Mouse (Mus musculus): ENCODE data around the gene Epor. TPM values are rescaled to one million over a fixed set of nuclear protein-coding genes. Genes with fewer than 3 reads are reported as not detected.
A peak's percentile ranks its signal among the peaks of the same experiment; 100 is the strongest.

Epor gene
- polyA plus RNA-seq, 1 experiment from 2014 or later, result 1.0 TPM

DNA sequence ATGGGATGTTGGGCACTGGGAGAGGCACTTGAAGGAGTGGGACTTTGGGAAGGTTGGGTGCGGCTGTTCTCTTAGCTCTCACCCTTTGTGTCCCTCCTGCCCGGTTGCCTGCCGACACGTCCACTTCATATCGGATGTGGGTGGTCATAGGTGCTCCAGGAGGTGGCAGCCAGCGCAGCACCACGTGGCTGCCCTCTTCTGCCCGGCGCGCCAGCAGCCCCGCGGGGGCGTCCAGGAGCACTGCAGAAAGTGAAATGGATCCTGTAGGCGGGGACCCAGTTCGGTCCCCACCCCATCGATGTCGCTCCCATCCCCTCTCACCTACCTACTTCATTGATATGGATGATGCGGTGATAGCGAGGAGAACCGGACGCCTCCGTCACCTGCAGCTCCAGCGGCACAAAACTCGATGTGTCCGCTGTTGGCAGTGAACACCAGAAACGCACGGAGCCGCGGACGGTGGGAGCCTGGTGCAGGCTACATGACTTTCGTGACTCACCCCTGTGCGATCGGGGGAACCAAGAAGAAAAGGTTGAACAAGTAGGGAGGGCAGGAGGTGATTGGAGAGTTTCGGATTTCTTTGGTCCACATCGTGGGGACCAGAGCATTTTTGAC is 1.8 kb downstream of the Epor start:
- no peaks in the 10 kb centered on the region for H3K36me3 ChIP-seq
- peak overlapping the region; percentile 40 for H3K4me3 ChIP-seq (replicated peaks)
- 1% methylated on average over 35 of the region's 35 CpGs for WGBS
- ATAC-seq (ENCODE audit: low FRiP score), result no peak
- H3K27ac ChIP-seq (replicated peaks), result no peak overlapping the region
- H3K4me1 ChIP-seq, result peaks cover 27% of the 10 kb centered on the region
- peak overlapping the region; percentile 78 for H3K4me2 ChIP-seq
- peaks cover 52% of the 10 kb centered on the region for H3K27me3 ChIP-seq (replicated peaks)
- no peaks in the 10 kb centered on the region for H3K9me3 ChIP-seq (replicated peaks)
- 0 out of 2 replicates have a peak overlapping the region, but pooled peaks have one; percentile 10 for H3K9ac ChIP-seq (replicated peaks)

DNA sequence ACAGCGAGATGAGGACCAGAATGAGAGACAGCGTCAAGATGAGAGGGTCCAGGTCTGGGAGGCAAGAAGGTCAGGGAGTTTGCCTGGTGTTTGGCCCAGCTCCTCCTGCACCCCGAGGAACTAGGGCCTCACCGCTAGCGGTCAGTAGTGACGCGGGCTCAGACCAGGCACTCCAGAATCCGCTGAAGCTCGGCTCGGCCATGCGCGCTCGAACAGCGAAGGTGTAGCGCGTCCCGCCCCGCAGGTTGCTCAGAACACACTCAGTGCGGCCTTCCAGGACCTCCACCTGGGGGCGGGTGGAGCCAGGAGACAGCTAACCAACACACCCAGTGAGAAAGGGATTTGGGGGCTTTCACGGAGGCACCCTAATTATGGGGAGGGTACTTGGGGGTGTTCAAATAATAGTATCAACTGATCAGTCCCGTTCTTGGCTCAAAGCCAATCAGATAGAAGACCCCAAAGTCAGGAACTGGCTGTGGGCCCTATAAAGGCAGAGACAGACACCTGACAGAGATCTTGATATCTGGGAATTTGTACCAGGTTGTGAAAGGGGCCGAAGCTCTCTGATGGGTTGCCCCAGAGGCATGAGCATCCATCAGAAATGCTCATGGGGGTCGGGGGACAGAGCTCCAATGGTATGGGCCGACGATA is 2.6 kb downstream of the Epor start:
- peaks cover 52% of the 10 kb centered on the region for H3K27me3 ChIP-seq (replicated peaks)
- peak overlapping the region; percentile 9; the same call in 1 of the 2 replicates for H3K4me3 ChIP-seq (replicated peaks)
- H3K9ac ChIP-seq (replicated peaks), result no peak overlapping the region
- no peaks in the 10 kb centered on the region for H3K36me3 ChIP-seq
- 9% methylated on average over 26 of the region's 26 CpGs for WGBS
- no peak for ATAC-seq (ENCODE audit: low FRiP score)
- H3K4me1 ChIP-seq, result peaks cover 30% of the 10 kb centered on the region
- H3K4me2 ChIP-seq, result peak overlapping the region; percentile 20; the same call in 1 of the 2 replicates
- no peak overlapping the region for H3K27ac ChIP-seq (replicated peaks)
- no peaks in the 10 kb centered on the region for H3K9me3 ChIP-seq (replicated peaks)

DNA sequence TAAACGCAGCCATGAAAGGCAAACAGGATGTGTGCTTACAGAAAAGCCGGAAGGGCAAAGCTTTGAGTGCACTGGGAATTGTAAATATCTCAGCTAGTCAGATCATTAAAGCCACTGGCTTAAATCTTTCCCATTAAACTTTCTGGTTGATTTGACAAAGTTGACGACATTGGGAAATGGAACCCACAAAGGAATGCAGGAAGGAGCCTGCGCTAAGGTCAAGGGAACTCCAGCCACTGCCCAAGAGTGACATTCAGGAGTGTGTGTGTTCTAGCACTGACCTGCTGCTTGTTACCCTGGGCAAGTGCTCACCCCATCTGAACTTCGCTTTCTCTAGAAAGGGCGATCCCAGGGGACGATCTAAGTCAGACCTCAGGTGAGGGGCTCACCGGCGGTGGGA is 3.2 kb downstream of the Epor start:
- Histone ChIP-seq H3K27ac (replicated peaks) (no peak overlapping the region), H3K36me3 (no peaks in the 10 kb centered on the region), H3K4me1 (peaks cover 30% of the 10 kb centered on the region), H3K4me2 (no peak overlapping the region), H3K27me3 (replicated peaks) (peaks cover 52% of the 10 kb centered on the region), H3K9ac (replicated peaks) (no peak overlapping the region), H3K4me3 (replicated peaks) (no peak overlapping the region), H3K9me3 (replicated peaks) (no peaks in the 10 kb centered on the region)
- ATAC-seq (ENCODE audit: low FRiP score), result no peak
- 58% methylated on average over 9 of the region's 9 CpGs for WGBS

DNA sequence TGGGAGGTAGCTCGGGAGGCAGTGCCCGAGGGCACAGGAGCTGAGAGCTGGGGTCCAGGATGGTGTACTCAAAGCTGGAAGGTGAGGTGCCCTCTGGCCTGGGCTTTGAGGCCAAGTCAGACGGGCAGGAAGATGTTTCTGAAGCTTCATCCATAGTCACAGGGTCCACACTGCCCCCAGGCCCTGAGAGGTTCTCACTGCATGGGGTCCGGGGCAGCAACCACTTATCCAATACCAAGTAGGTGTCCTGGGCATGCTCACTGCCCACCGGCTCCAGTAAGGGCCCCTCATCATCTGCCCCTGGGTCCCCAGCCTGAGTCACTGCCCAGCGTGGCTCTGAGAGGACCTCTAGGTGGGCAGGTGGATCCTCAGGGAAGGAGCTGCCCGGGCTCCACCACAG is 4.1 kb downstream of the Epor start:
- Histone ChIP-seq H3K27ac (replicated peaks) (no peak overlapping the region), H3K9me3 (replicated peaks) (no peaks in the 10 kb centered on the region), H3K4me3 (replicated peaks) (no peak overlapping the region), H3K27me3 (replicated peaks) (peaks cover 52% of the 10 kb centered on the region), H3K9ac (replicated peaks) (no peak overlapping the region), H3K36me3 (no peaks in the 10 kb centered on the region), H3K4me2 (no peak overlapping the region), H3K4me1 (peaks cover 33% of the 10 kb centered on the region)
- WGBS, result 89% methylated on average over 7 of the region's 7 CpGs
- no peak for ATAC-seq (ENCODE audit: low FRiP score)

DNA sequence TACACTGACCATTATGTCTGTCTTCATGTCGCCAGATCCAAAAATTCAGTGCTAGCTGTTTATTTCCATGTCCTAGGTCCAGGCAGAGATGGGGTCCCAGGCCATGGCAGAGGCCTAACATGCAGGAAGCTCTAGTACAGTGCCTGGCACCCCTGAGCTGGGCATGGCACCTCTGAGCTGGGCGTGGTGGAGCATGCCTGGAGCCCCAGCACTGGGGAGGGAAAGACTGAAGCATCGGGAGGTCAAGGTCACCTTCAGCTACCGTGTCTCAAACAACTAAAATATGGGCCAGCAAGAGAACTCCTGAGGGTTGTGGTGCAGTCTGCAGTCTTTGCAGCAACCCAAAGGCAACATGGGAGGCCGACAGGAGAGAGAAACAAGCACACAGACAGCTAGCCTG is 4.9 kb downstream of the Epor start:
- no peak overlapping the region for H3K27ac ChIP-seq (replicated peaks)
- H3K9me3 ChIP-seq (replicated peaks), result no peaks in the 10 kb centered on the region
- ATAC-seq (ENCODE audit: low FRiP score), result no peak
- H3K27me3 ChIP-seq (replicated peaks), result peaks cover 45% of the 10 kb centered on the region
- H3K4me3 ChIP-seq (replicated peaks), result no peak overlapping the region
- H3K9ac ChIP-seq (replicated peaks), result no peak overlapping the region
- WGBS, result 87% methylated on average over 5 of the region's 5 CpGs
- H3K4me1 ChIP-seq, result peaks cover 33% of the 10 kb centered on the region
- no peaks in the 10 kb centered on the region for H3K36me3 ChIP-seq
- H3K4me2 ChIP-seq, result no peak overlapping the region

DNA sequence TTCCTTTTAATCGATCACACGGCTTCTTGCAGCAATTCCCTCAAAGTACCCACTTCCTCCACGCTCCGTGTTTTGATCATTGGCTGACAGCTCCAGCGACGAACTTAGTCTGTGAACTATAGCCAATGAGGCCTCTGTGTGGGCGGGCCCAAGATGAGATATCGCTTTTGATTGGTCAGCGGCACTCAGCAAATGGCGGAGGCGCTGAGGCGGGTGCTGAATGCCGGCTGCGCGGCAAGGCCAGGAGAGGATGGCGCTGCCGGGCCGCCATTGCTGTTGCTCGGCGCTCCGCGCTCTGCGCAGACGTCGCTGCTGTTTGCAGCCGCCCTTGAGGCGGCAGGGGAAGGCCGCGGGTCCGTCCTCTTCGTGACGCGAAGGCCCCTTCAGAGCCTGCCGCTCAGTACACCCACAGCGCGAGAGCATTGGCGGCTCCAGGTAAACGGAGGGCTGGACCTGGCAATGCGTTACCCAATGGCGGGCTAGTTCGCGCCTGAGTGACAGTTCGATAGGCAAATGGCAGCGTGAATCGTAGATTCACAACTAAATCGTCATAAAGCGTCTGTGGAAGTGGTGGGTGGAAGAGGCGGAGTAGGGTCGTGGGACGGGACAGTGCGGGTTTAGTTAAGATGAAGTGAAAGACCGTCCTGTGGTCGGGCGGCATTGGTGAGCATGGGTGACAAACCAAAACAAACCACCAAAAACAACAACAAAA is 7.6 kb downstream of the Epor start, which contains the start of gene Swsap1:
Gene Swsap1, plus strand, starts transcription at position 186 of the 712 bp plus-strand sequence.
- Histone ChIP-seq H3K27ac (replicated peaks) (peak within 1 kb of the TSS; percentile 98), H3K36me3 (no peaks in the 10 kb centered on the region), H3K4me2 (peak within 1 kb of the TSS; percentile 68), H3K9me3 (replicated peaks) (no peaks in the 10 kb centered on the region), H3K9ac (replicated peaks) (peak within 1 kb of the TSS; percentile 89), H3K4me1 (peaks cover 13% of the 10 kb centered on the region), H3K27me3 (replicated peaks) (peaks cover 19% of the 10 kb centered on the region), H3K4me3 (replicated peaks) (peak within 1 kb of the TSS; percentile 76)
- ATAC-seq (ENCODE audit: low FRiP score), result peak; percentile 98
- WGBS, result under 1% methylated on average over 54 of the region's 54 CpGs

DNA sequence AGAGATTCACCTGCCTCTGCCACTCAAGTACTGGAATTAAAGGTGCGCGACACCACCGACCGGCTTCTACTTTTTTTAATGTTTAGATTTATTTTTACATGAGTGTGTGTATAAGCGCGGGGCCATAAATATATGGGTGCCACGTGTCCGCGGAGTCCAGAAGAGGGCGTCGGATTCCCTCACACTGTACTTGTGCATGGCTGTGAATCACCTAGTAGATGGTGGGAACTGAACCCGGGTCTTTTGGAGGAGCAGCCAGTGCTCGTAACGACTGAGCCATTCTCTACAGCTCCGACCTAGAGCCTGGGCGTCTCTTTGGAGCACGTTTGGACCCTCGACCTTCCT is 8.1 kb downstream of the Epor start:
- Histone ChIP-seq H3K4me1 (peaks cover 9% of the 10 kb centered on the region), H3K27ac (replicated peaks) (peak overlapping the region; percentile 98), H3K36me3 (no peaks in the 10 kb centered on the region), H3K9me3 (replicated peaks) (no peaks in the 10 kb centered on the region), H3K9ac (replicated peaks) (peak overlapping the region; percentile 89), H3K4me2 (peak overlapping the region; percentile 68), H3K4me3 (replicated peaks) (peak overlapping the region; percentile 76), H3K27me3 (replicated peaks) (peaks cover 14% of the 10 kb centered on the region)
- ATAC-seq (ENCODE audit: low FRiP score), result peak; percentile 68
- 2% methylated on average over 18 of the region's 18 CpGs for WGBS

DNA sequence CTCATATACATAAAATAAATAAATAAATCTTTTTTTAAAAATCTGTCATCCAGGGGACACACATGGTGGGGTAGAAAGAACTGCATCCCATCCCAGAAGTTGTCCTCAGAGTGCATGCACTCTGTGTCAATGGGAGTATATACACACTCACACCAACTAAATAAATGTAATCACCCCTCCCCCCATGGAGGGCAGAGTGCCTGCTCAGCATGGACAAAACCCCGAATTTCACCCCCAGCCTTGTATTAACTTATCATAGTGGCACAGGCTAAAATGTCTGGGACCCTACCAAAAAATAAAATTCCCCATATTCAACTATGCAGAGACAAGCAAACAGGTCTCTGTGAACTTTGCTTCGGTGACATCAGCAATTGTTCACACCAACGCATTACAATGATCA is 8.7 kb downstream of the Epor start:
- Histone ChIP-seq H3K4me3 (replicated peaks) (no peak overlapping the region; the same call in 1 of the 2 replicates), H3K36me3 (no peaks in the 10 kb centered on the region), H3K4me2 (peak overlapping the region; percentile 68), H3K4me1 (peaks cover 9% of the 10 kb centered on the region), H3K27ac (replicated peaks) (no peak overlapping the region), H3K9me3 (replicated peaks) (no peaks in the 10 kb centered on the region), H3K9ac (replicated peaks) (no peak overlapping the region), H3K27me3 (replicated peaks) (peaks cover 8% of the 10 kb centered on the region)
- no peak for ATAC-seq (ENCODE audit: low FRiP score)
- 73% methylated on average over 3 of the region's 3 CpGs for WGBS

DNA sequence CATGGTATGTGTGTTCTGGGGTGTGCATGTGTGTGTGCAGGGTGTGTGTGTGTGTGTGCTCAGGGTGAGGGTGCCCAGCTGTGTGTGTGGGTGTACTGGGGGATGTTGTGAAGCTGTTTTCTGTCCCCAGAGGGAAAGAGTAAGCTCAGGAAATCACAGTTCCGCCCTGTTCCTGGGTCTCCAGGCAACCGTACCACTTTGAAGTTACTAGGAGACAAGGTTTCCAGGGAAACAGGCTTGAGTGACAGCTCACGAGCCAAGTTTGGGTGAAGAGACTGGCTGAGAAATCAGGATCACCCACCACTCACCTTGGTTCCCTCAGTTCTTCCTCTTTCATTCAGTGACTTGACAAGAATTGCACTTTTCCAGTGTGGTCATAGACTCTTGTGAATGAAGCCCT is 9.7 kb downstream of the Epor start:
- Histone ChIP-seq H3K4me2 (no peak overlapping the region), H3K9ac (replicated peaks) (no peak overlapping the region), H3K27me3 (replicated peaks) (no peaks in the 10 kb centered on the region), H3K4me3 (replicated peaks) (no peak overlapping the region), H3K9me3 (replicated peaks) (no peaks in the 10 kb centered on the region), H3K36me3 (no peaks in the 10 kb centered on the region), H3K27ac (replicated peaks) (no peak overlapping the region), H3K4me1 (peaks cover 9% of the 10 kb centered on the region)
- 18% methylated on average over 3 of the region's 3 CpGs for WGBS
- ATAC-seq (ENCODE audit: low FRiP score), result no peak

DNA sequence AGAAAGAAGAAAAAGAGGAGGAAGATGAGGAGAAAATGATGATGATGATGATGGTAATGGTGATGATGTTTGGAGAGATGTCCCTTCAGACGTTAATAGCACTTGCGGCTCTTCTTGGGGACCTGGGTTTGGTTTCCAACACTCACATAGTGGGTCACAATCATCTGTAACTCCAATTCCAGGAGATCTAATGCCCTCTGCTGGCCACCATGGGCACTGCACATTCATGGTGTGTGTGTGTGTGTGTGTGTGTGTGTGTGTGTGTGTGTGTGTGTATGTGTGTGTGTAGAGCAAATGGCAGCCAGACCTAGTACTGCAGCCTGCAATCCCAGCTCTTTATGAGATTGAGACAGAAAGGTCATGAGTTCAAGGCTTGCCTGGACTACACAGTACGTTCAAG is 11.3 kb downstream of the Epor start:
- Histone ChIP-seq H3K4me3 (replicated peaks) (no peak overlapping the region), H3K9ac (replicated peaks) (no peak overlapping the region), H3K27me3 (replicated peaks) (0 out of 2 replicates have a peak, but pooled peaks cover 4% of the 10 kb centered on the region), H3K4me2 (no peak overlapping the region), H3K36me3 (peaks cover 12% of the 10 kb centered on the region), H3K27ac (replicated peaks) (no peak overlapping the region), H3K9me3 (replicated peaks) (no peaks in the 10 kb centered on the region), H3K4me1 (peaks cover 9% of the 10 kb centered on the region)
- no peak for ATAC-seq (ENCODE audit: low FRiP score)
- WGBS, result 78% methylated on average over 3 of the region's 3 CpGs

DNA sequence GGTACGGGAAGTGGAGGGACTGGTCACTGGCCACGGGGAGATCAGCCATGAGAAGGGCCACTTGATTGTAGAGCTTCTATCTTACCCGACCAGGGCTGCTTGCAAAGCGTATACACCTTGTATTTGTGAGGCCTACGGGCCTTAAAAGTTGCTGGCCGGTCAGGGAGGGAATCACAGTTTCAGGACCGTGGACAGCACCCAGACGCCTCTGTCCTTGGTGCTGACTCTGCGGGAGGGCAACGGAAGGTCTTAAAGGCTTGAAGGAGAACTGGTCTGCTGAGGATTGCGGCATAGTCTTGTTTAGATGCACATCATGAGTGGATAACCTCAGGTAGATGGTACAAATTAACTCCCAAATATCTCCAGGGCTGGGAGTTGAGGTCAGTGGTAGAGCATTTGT is 13.0 kb downstream of the Epor start:
- 18% methylated on average over 11 of the region's 11 CpGs for WGBS
- Histone ChIP-seq H3K27ac (replicated peaks) (no peak overlapping the region), H3K9me3 (replicated peaks) (no peaks in the 10 kb centered on the region), H3K4me3 (replicated peaks) (no peak overlapping the region), H3K27me3 (replicated peaks) (0 out of 2 replicates have a peak, but pooled peaks cover 5% of the 10 kb centered on the region), H3K4me2 (no peak overlapping the region), H3K4me1 (peaks cover 3% of the 10 kb centered on the region; the same call in 1 of the 2 replicates), H3K36me3 (peaks cover 28% of the 10 kb centered on the region), H3K9ac (replicated peaks) (no peak overlapping the region)
- ATAC-seq (ENCODE audit: low FRiP score), result no peak

DNA sequence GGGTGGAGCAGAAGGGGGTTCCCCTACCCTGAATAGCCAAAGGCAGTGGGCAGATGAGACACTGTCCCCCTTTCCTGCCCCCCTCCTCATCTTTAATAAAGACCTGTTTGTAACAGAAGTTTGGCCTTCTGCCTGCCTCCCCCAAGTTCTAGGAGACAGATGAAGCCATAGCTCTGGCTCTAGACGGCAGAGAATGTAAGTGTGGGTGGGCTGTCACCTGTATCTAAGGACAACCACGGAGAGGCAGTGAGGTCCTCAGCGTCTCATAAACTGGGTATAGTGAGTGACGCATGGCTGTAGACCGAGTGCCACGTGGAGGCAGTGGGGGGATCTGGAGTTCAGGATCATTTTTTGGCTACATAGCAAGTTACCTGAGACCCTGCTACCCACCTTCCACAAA is 14.5 kb downstream of the Epor start:
- no peak overlapping the region for H3K27ac ChIP-seq (replicated peaks)
- no peak overlapping the region for H3K4me3 ChIP-seq (replicated peaks)
- no peaks in the 10 kb centered on the region for H3K9me3 ChIP-seq (replicated peaks)
- 0 out of 2 replicates have a peak, but pooled peaks cover 5% of the 10 kb centered on the region for H3K27me3 ChIP-seq (replicated peaks)
- ATAC-seq (ENCODE audit: low FRiP score), result no peak
- WGBS, result 63% methylated on average over 6 of the region's 6 CpGs
- H3K4me1 ChIP-seq, result peaks cover 3% of the 10 kb centered on the region; the same call in 1 of the 2 replicates
- H3K36me3 ChIP-seq, result peaks cover 36% of the 10 kb centered on the region
- H3K9ac ChIP-seq (replicated peaks), result no peak overlapping the region
- H3K4me2 ChIP-seq, result no peak overlapping the region
